Mouse (Mus musculus): Measurements from ENCODE around the gene F11r.

GRCm38 (mm10) chr1:171466565-171466964 is 29.2 kb downstream of the F11r start:
- TF ChIP-seq POLR2A (IDR thresholded peaks at IDR 0.05; ENCODE audit: insufficient read depth, low read depth, low read length) (no peak), CTCF (IDR thresholded peaks at IDR 0.05) (no peak)

All from heart, adult 2 months (tissue).